Mouse (Mus musculus) hindbrain, postnatal 0 days (tissue): ENCODE data around the gene Krt12. TPM values are rescaled to one million over a fixed set of nuclear protein-coding genes. Genes with fewer than 3 reads are reported as not detected.

Experiments
- ATAC-seq: fragments of 200-750 bp; cut with Nextera tagmentation; 2 replicates; pipeline ENCODE4 v1.8.0; 2017; ENCODE audit warnings: mild to moderate bottlenecking, moderate TSS enrichment, moderate library complexity
- DNase-seq: peaks from one replicate; pipeline ENCODE4 v3.0.0-alpha.2; 2015; ENCODE audit warnings: low spot score
- H3K27ac ChIP-seq: fragments of 300-500 bp; sonication (generic); 2 replicates; pipeline ENCODE4 v1.5.1; 2014; ENCODE audit warnings: mild to moderate bottlenecking
- H3K27me3 ChIP-seq: fragments of 300-500 bp; sonication (generic); 2 replicates; pipeline ENCODE4 v1.6.1; 2014; ENCODE audit warnings: low read length, mixed read lengths; ENCODE audit not compliant: insufficient read depth
- H3K36me3 ChIP-seq: fragments of 300-500 bp; sonication (generic); 2 replicates; pipeline ENCODE4 v1.6.1; 2014; ENCODE audit warnings: low read length, mixed read lengths; ENCODE audit not compliant: insufficient read depth
- H3K4me1 ChIP-seq: fragments of 300-500 bp; sonication (generic); 2 replicates; pipeline ENCODE4 v1.6.1; 2014; ENCODE audit warnings: antibody characterized with exemption, low read length, mixed read lengths; ENCODE audit not compliant: insufficient read depth
- H3K4me2 ChIP-seq: fragments of 300-500 bp; sonication (generic); 2 replicates; pipeline ENCODE4 v1.6.1; 2014; ENCODE audit warnings: low read depth, mild to moderate bottlenecking, low read length, moderate library complexity, mixed read lengths
- H3K4me3 ChIP-seq: fragments of 300-500 bp; sonication (generic); 2 replicates; pipeline ENCODE4 v1.5.1; 2014; ENCODE audit warnings: low read length
- H3K9ac ChIP-seq: fragments of 300-500 bp; sonication (generic); replicated peaks from 2 replicates; pipeline ENCODE4 v1.6.1; 2014; ENCODE audit warnings: mild to moderate bottlenecking, low read length, moderate library complexity, mixed read lengths
- H3K9me3 ChIP-seq: fragments of 300-500 bp; sonication (generic); 2 replicates; pipeline ENCODE4 v1.6.1; 2016; ENCODE audit warnings: low read length, mixed read lengths
- CTCF ChIP-seq: IDR thresholded peaks from 2 replicates; pipeline ENCODE4 v1.5.1; 2016; ENCODE audit warnings: antibody characterized with exemption, control low read depth, low read depth
- WGBS: fragments of 180-500 bp; shearing (Covaris S2); extraction: QIAGEN DNeasy Blood & Tissue Kit; methylation state at CpG from one replicate; pipeline ENCODE4 v1.1.7; 2014; 5-methylcytosine and 5-hydroxymethylcytosine counted together
- polyA plus RNA-seq: library from polyadenylated mRNA; unstranded; fragments of >200 nt; fragmentation: Nextera tagmentation; extraction: Ambion mirVana; gene quantifications from 2 replicates; pipeline ENCODE4 v1.2.1, GENCODE M21; 2015
- total RNA-seq: library from RNA; depleted of rRNA; stranded (reverse); fragments of >200 nt; gene quantifications from 2 replicates; pipeline ENCODE4 v1.2.3, GENCODE M21; 2014; rRNA removed

Gene Krt12
- 0.68 TPM in 2 replicates for total RNA-seq
- 0.50 and 0.53 TPM in 2 replicates for polyA plus RNA-seq

DNA sequence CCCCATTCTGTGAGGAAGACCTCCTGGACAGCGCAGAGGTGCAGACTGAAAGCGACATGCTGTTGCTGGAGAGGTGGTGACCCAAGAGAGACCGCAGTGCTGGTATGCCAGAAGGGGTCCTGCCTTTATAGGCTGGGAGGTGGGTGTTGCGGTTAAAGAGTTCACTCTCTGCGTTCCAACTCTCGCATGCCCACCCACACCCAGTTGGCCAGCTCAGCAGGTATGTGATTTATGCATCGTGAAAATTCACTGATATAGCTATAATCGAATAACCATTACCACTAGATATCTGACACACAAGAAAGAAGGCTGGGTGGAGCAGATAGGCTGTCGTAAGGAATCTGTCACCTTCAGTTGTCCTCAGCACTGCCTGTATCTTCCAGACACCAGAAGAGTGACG, at the start of gene Krt12:
TSS of gene Krt12 (minus strand) at position 101 of the 400 bp plus-strand sequence.
- DNase-seq (no peak), ATAC-seq (no peak)
- no peak within 1 kb of the TSS for H3K9ac ChIP-seq
- no peaks in the 10 kb centered on the region for H3K36me3 ChIP-seq
- TF ChIP-seq CTCF: no peak
- no peak within 1 kb of the TSS for H3K27ac ChIP-seq
- no peaks in the 10 kb centered on the region for H3K4me1 ChIP-seq
- H3K4me3 ChIP-seq: no peak within 1 kb of the TSS
- no peaks in the 10 kb centered on the region for H3K9me3 ChIP-seq
- H3K4me2 ChIP-seq: no peak within 1 kb of the TSS
- WGBS: 87% methylated on average over 10 of the region's 10 CpGs
- no peaks in the 10 kb centered on the region for H3K27me3 ChIP-seq

DNA sequence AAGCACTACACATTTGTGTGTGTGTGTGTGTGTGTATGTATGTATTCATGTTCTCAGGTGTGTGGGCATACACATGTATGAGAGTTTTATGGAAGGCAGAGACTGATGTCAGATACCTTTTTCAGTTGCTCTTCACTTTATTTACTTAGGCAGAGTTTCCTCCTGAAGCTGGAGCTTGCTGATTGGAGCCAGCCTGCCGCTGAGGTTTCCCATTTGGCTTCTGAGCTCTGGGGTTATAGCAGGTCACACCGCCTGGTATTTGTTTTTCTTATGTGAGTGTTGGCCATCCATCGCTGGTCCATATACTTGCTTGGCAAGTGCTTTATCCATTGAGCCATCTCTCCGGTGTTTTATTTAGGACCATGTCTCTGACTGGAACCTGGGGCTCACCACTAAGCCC, 47.2 kb upstream of the Krt12 start:
- Histone ChIP-seq H3K9ac (no peak overlapping the region), H3K9me3 (no peaks in the 10 kb centered on the region), H3K27ac (no peak overlapping the region), H3K4me2 (no peak overlapping the region), H3K4me1 (no peaks in the 10 kb centered on the region), H3K27me3 (no peaks in the 10 kb centered on the region), H3K4me3 (no peak overlapping the region), H3K36me3 (no peaks in the 10 kb centered on the region)
- no peak for ATAC-seq
- no peak for TF ChIP-seq CTCF
- WGBS: 93% methylated on average over 4 of the region's 4 CpGs
- DNase-seq: no peak

DNA sequence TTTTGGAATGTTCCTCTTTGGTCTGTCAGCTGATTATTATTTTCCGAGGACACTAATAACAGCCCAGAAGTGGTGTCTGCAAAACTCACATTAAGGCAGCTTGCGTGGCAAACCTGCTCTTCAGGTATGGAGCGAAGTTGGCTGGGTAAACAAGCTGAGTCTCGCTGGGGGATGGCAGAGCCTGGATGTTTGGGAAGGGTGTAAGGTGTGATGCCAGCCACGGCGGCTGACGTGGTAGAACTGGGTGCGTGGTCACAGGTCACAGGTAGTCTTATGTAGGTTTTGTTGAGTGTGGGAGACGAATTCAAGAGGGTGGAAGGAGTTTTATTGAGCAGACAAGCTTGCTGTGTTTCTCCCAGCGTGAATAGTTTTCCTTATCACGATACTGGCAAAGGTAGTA, 46.5 kb upstream of the Krt12 start:
- H3K4me3 ChIP-seq: no peak overlapping the region
- 88% methylated on average over 11 of the region's 11 CpGs for WGBS

DNA sequence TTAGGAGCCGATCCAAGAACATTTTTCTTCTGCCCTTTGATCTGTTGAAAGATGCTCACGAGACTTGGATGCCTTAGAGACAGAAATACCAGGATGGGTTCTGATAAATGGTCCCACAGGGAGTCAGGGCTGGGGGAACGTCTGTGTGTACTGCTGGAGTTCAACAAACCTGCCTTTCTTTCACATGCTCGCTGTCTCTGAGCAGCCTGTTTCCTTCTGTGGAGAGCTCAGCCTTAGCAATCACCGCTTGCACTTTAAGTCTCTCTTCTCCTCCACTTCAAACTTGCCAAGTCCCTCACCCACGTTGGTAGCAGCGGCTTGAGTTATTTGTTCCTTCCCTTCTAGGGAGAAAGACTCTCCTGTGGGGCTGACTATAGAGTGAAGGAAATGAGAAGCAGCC, 44.3 kb upstream of the Krt12 start:
- no peak for ATAC-seq
- no peaks in the 10 kb centered on the region for H3K36me3 ChIP-seq
- H3K4me1 ChIP-seq: no peaks in the 10 kb centered on the region
- 37% methylated on average over 7 of the region's 7 CpGs for WGBS
- H3K4me3 ChIP-seq: no peak overlapping the region
- no peak overlapping the region for H3K27ac ChIP-seq
- H3K27me3 ChIP-seq: no peaks in the 10 kb centered on the region
- DNase-seq: peak; percentile 7
- H3K4me2 ChIP-seq: no peak overlapping the region
- TF ChIP-seq CTCF: no peak
- no peak overlapping the region for H3K9ac ChIP-seq
- no peaks in the 10 kb centered on the region for H3K9me3 ChIP-seq

More for the DNA sequence above, 46.5 kb upstream of the Krt12 start:
- ATAC-seq (no peak), DNase-seq (no peak)
- TF ChIP-seq CTCF: no peak
- H3K36me3 ChIP-seq: no peaks in the 10 kb centered on the region
- no peaks in the 10 kb centered on the region for H3K27me3 ChIP-seq
- no peaks in the 10 kb centered on the region for H3K4me1 ChIP-seq
- H3K9ac ChIP-seq: no peak overlapping the region
- no peak overlapping the region for H3K27ac ChIP-seq
- H3K4me2 ChIP-seq: no peak overlapping the region
- no peaks in the 10 kb centered on the region for H3K9me3 ChIP-seq

DNA sequence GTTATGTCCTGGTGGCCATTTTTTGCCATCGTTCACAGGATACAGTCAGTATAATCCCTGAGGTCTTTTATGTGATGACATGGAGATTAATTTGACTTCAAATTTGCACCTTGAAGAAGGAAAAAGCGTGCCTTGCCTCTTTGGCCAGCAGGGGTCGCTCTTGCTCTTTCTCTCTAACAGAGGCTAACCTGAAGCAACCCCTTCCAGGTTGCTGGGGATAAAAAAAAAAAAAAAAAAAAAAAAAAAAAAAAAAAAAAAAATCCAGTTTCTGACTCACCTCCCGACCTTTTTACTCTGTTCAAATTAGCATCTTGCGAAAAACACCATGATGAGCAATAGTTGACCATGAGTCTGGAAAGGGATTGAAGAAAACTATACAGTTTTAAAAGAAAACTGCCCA, 42.8 kb upstream of the Krt12 start:
- ATAC-seq: no peak
- no peaks in the 10 kb centered on the region for H3K27me3 ChIP-seq
- H3K4me3 ChIP-seq: no peak overlapping the region
- no peaks in the 10 kb centered on the region for H3K9me3 ChIP-seq
- no peak overlapping the region for H3K4me2 ChIP-seq
- 11% methylated on average over 5 of the region's 5 CpGs for WGBS
- no peak overlapping the region for H3K27ac ChIP-seq
- H3K9ac ChIP-seq: no peak overlapping the region
- peak; percentile 93 for DNase-seq
- peak; percentile 86 for TF ChIP-seq CTCF
- no peaks in the 10 kb centered on the region for H3K4me1 ChIP-seq
- H3K36me3 ChIP-seq: no peaks in the 10 kb centered on the region

DNA sequence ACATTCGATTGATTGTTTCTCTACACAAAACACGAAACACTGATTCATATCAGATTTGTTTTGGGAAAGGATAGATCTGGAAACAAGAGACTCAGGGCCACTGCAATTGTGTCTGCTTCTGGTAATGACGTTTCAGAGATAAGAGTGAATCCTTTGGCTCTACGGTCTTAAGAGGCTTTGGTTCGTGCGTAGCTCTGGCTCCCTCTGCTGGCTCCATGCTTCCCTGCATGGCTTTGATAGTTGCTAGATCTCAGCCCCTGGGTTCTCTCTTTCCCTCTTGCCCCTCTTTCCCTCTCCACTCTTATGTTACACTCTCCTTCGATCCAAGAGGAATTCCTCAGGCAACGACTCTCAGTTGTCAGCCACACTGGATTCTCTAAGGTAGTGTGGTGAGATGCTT, 41.1 kb upstream of the Krt12 start:
- Histone ChIP-seq H3K36me3 (no peaks in the 10 kb centered on the region), H3K4me1 (no peaks in the 10 kb centered on the region), H3K9ac (no peak overlapping the region), H3K4me3 (no peak overlapping the region), H3K27ac (no peak overlapping the region), H3K4me2 (no peak overlapping the region), H3K9me3 (no peaks in the 10 kb centered on the region), H3K27me3 (no peaks in the 10 kb centered on the region)
- no peak for ATAC-seq
- WGBS: 12% methylated on average over 8 of the region's 8 CpGs
- peak; percentile 97 for TF ChIP-seq CTCF
- DNase-seq: peak; percentile 88

DNA sequence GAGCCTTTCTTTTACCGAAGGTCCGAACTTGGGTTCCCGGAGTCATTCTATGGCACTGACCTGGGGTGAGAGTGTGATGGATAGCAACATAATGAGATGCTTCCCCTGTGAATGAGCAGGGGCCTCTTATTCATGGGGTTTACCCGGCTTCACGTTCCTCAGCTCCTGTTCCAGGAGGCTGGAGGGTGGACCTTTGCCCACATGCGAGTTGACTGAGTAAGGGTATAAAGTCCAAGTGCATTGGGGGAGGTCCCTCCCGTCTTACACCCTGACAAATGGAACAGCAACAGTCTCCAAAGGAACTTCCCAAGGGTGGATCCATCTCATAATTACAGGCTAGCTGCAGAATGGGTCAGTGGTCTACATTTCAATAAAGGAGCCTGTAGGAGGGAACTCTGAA, 39.7 kb upstream of the Krt12 start:
- Histone ChIP-seq H3K27me3 (no peaks in the 10 kb centered on the region), H3K4me2 (no peak overlapping the region), H3K27ac (no peak overlapping the region), H3K4me3 (no peak overlapping the region), H3K4me1 (no peaks in the 10 kb centered on the region), H3K9ac (no peak overlapping the region), H3K36me3 (no peaks in the 10 kb centered on the region), H3K9me3 (no peaks in the 10 kb centered on the region)
- TF ChIP-seq CTCF: no peak
- DNase-seq: no peak
- 57% methylated on average over 7 of the region's 7 CpGs for WGBS
- ATAC-seq: no peak
